Mouse (Mus musculus) liver, adult (tissue): Measurements from ENCODE around the gene Arl3.

Source experiments
- GATA4 ChIP-seq: IDR thresholded peaks from 2 replicates; pipeline ENCODE4 v1.6.1; 2014; ENCODE audit warnings: mild to moderate bottlenecking, low read length; ENCODE audit not compliant: insufficient replicate concordance

Gene Arl3

GRCm38 (mm10) chr19:46600371-46600770 is 27.4 kb upstream of the Arl3 start:
- TF ChIP-seq GATA4, result peak; percentile 61; the same call in 1 of the 2 replicates

GRCm38 (mm10) chr19:46599375-46600256 is 26.6 kb upstream of the Arl3 start:
- TF ChIP-seq GATA4, result no peak

GRCm38 (mm10) chr19:46598720-46599252 is 25.8 kb upstream of the Arl3 start, which contains the start of gene Wbp1l:
Gene Wbp1l, plus strand, starts transcription at chr19:46599084.
- TF ChIP-seq GATA4, result no peak; the same call in 1 of the 2 replicates

GRCm38 (mm10) chr19:46598187-46598586 is 25.2 kb upstream of the Arl3 start:
- TF ChIP-seq GATA4, result no peak

- no peak for TF ChIP-seq GATA4
Observed at GRCm38 (mm10) chr19:46592751-46593439, 19.9 kb upstream of the Arl3 start.

- peak; percentile 66; the same call in 1 of the 2 replicates for TF ChIP-seq GATA4
Observed at GRCm38 (mm10) chr19:46591575-46591974, 18.6 kb upstream of the Arl3 start.

- TF ChIP-seq GATA4, result no peak
Observed at GRCm38 (mm10) chr19:46587823-46588508, 15.0 kb upstream of the Arl3 start.

- TF ChIP-seq GATA4, result no peak
Observed at GRCm38 (mm10) chr19:46575196-46575595, 2.2 kb upstream of the Arl3 start.

GRCm38 (mm10) chr19:46573990-46574389 is 992 bp upstream of the Arl3 start:
- no peak for TF ChIP-seq GATA4

GRCm38 (mm10) chr19:46572548-46572947 is 450 bp downstream of the Arl3 start:
- TF ChIP-seq GATA4, result no peak

- TF ChIP-seq GATA4, result no peak
Observed at GRCm38 (mm10) chr19:46571878-46572244, 1.1 kb downstream of the Arl3 start.

GRCm38 (mm10) chr19:46564043-46564462 is 8.9 kb downstream of the Arl3 start:
- no peak for TF ChIP-seq GATA4

GRCm38 (mm10) chr19:46563603-46564002 is 9.4 kb downstream of the Arl3 start:
- no peak for TF ChIP-seq GATA4

GRCm38 (mm10) chr19:46562581-46563515 is 10.2 kb downstream of the Arl3 start:
- TF ChIP-seq GATA4, result no peak
